Mouse (Mus musculus) intestine, embryonic 16.5 days (tissue): Measurements from ENCODE around the gene Cfap54. TPM values are rescaled to one million over a fixed set of nuclear protein-coding genes. Genes with fewer than 3 reads are reported as not detected.

Source experiments
- ATAC-seq: fragments of 200-750 bp; cut with Nextera tagmentation; 2 replicates; pipeline ENCODE4 v1.8.0; 2017; ENCODE audit warnings: moderate TSS enrichment, moderate library complexity
- H3K27ac ChIP-seq: fragments of 300-500 bp; sonication (generic); 2 replicates; pipeline ENCODE4 v1.5.1; 2014; ENCODE audit warnings: mild to moderate bottlenecking, low read length
- H3K27me3 ChIP-seq: fragments of 300-500 bp; sonication (generic); replicated peaks from 2 replicates; pipeline ENCODE4 v1.6.1; 2014; ENCODE audit warnings: low read length, control low read depth, mixed read lengths; ENCODE audit not compliant: control insufficient read depth, insufficient read depth
- H3K36me3 ChIP-seq: fragments of 300-500 bp; sonication (generic); 2 replicates; pipeline ENCODE4 v1.6.1; 2014; ENCODE audit warnings: low read length, control low read depth; ENCODE audit not compliant: control insufficient read depth, insufficient read depth
- H3K4me1 ChIP-seq: fragments of 300-500 bp; sonication (generic); 2 replicates; pipeline ENCODE4 v1.6.1; 2014; ENCODE audit warnings: low read length, control low read depth, mixed read lengths; ENCODE audit not compliant: control insufficient read depth, insufficient read depth
- H3K4me2 ChIP-seq: fragments of 300-500 bp; sonication (generic); 2 replicates; pipeline ENCODE4 v1.6.1; 2014; ENCODE audit warnings: low read depth, low read length, control low read depth
- H3K4me3 ChIP-seq: fragments of 300-500 bp; sonication (generic); 2 replicates; pipeline ENCODE4 v1.5.1; 2014; ENCODE audit warnings: mild to moderate bottlenecking, low read length
- H3K9ac ChIP-seq: fragments of 300-500 bp; sonication (generic); 2 replicates; pipeline ENCODE4 v1.6.1; 2014; ENCODE audit warnings: low read depth, low read length
- H3K9me3 ChIP-seq: fragments of 300-500 bp; sonication (generic); 2 replicates; pipeline ENCODE4 v1.6.1; 2016; ENCODE audit warnings: low read length, control low read depth; ENCODE audit not compliant: control insufficient read depth
- WGBS: fragments of 180-500 bp; shearing (Covaris S2); extraction: QIAGEN DNeasy Blood & Tissue Kit; methylation state at CpG from one replicate; pipeline ENCODE4 v1.1.7; 2014; 5-methylcytosine and 5-hydroxymethylcytosine counted together
- polyA plus RNA-seq: library from polyadenylated mRNA; unstranded; fragments of >200 nt; fragmentation: Nextera tagmentation; extraction: Ambion mirVana; gene quantifications from 2 replicates; pipeline ENCODE4 v1.2.1, GENCODE M21; 2015

Cfap54 gene
- polyA plus RNA-seq, 1 experiment from 2014 or later = 0.09 TPM

- Histone ChIP-seq H3K4me2 (no peak overlapping the region), H3K9ac (no peak overlapping the region), H3K27me3 (no peaks in the 10 kb centered on the region), H3K9me3 (no peaks in the 10 kb centered on the region), H3K36me3 (no peaks in the 10 kb centered on the region), H3K27ac (no peak overlapping the region), H3K4me3 (no peak overlapping the region), H3K4me1 (peaks cover 3% of the 10 kb centered on the region; the same call in 1 of the 2 replicates)
- ATAC-seq = no peak
- WGBS = 66% methylated on average over 9 of the region's 9 CpGs
Measured at GRCm38 (mm10) chr10:93070121-93070898, 11.1 kb downstream of the Cfap54 start.

GRCm38 (mm10) chr10:93069721-93070120 is 11.7 kb downstream of the Cfap54 start:
- no peak overlapping the region for H3K4me2 ChIP-seq
- no peak overlapping the region for H3K4me3 ChIP-seq
- 72% methylated on average over 6 of the region's 6 CpGs for WGBS
- no peak for ATAC-seq
- no peak overlapping the region for H3K9ac ChIP-seq
- no peaks in the 10 kb centered on the region for H3K9me3 ChIP-seq
- peaks cover 3% of the 10 kb centered on the region; the same call in 1 of the 2 replicates for H3K4me1 ChIP-seq
- H3K27ac ChIP-seq = no peak overlapping the region
- no peaks in the 10 kb centered on the region for H3K27me3 ChIP-seq
- H3K36me3 ChIP-seq = no peaks in the 10 kb centered on the region

- Histone ChIP-seq H3K9me3 (no peaks in the 10 kb centered on the region), H3K4me3 (no peak overlapping the region), H3K27ac (0 out of 2 replicates have a peak overlapping the region, but pooled peaks have one; percentile 7), H3K4me1 (peaks cover 3% of the 10 kb centered on the region; the same call in 1 of the 2 replicates), H3K4me2 (no peak overlapping the region), H3K36me3 (no peaks in the 10 kb centered on the region), H3K9ac (no peak overlapping the region), H3K27me3 (no peaks in the 10 kb centered on the region)
- 75% methylated on average over 6 of the region's 6 CpGs for WGBS
- ATAC-seq = peak; percentile 79
Measured at GRCm38 (mm10) chr10:93069041-93069679, 12.3 kb downstream of the Cfap54 start.

GRCm38 (mm10) chr10:93064973-93065372 is 16.4 kb downstream of the Cfap54 start:
- WGBS = 86% methylated on average over 10 of the region's 10 CpGs
- H3K4me3 ChIP-seq = no peak overlapping the region
- no peak for ATAC-seq
- H3K4me1 ChIP-seq = peaks cover 3% of the 10 kb centered on the region; the same call in 1 of the 2 replicates
- H3K9me3 ChIP-seq = no peaks in the 10 kb centered on the region
- no peak overlapping the region for H3K4me2 ChIP-seq
- H3K27ac ChIP-seq = no peak overlapping the region
- no peaks in the 10 kb centered on the region for H3K27me3 ChIP-seq
- no peaks in the 10 kb centered on the region for H3K36me3 ChIP-seq
- H3K9ac ChIP-seq = no peak overlapping the region

- H3K27ac ChIP-seq = no peak overlapping the region
- no peak overlapping the region for H3K9ac ChIP-seq
- ATAC-seq = peak; percentile 76
- no peaks in the 10 kb centered on the region for H3K9me3 ChIP-seq
- 39% methylated on average over 3 of the region's 3 CpGs for WGBS
- H3K36me3 ChIP-seq = no peaks in the 10 kb centered on the region
- H3K4me1 ChIP-seq = no peaks in the 10 kb centered on the region
- H3K4me2 ChIP-seq = no peak overlapping the region
- no peaks in the 10 kb centered on the region for H3K27me3 ChIP-seq
- H3K4me3 ChIP-seq = no peak overlapping the region
Measured at GRCm38 (mm10) chr10:93063576-93063975, 17.8 kb downstream of the Cfap54 start.

GRCm38 (mm10) chr10:93062395-93062794 is 19.0 kb downstream of the Cfap54 start:
- no peak for ATAC-seq
- WGBS = 81% methylated on average over 4 of the region's 4 CpGs
- no peaks in the 10 kb centered on the region for H3K4me1 ChIP-seq
- H3K4me2 ChIP-seq = no peak overlapping the region
- H3K27ac ChIP-seq = no peak overlapping the region
- H3K27me3 ChIP-seq = no peaks in the 10 kb centered on the region
- H3K4me3 ChIP-seq = no peak overlapping the region
- no peaks in the 10 kb centered on the region for H3K9me3 ChIP-seq
- no peaks in the 10 kb centered on the region for H3K36me3 ChIP-seq
- H3K9ac ChIP-seq = no peak overlapping the region

- WGBS = 81% methylated on average over 6 of the region's 6 CpGs
- ATAC-seq = no peak
- Histone ChIP-seq H3K4me2 (no peak overlapping the region), H3K27me3 (no peaks in the 10 kb centered on the region), H3K4me1 (no peaks in the 10 kb centered on the region), H3K4me3 (no peak overlapping the region), H3K36me3 (no peaks in the 10 kb centered on the region), H3K27ac (no peak overlapping the region), H3K9ac (no peak overlapping the region), H3K9me3 (no peaks in the 10 kb centered on the region)
Measured at GRCm38 (mm10) chr10:93053867-93054266, 27.6 kb downstream of the Cfap54 start.

- no peaks in the 10 kb centered on the region for H3K9me3 ChIP-seq
- WGBS = 72% methylated on average over 4 of the region's 4 CpGs
Measured at GRCm38 (mm10) chr10:93053315-93053714, 28.1 kb downstream of the Cfap54 start.

GRCm38 (mm10) chr10:93051016-93051726 is 30.2 kb downstream of the Cfap54 start:
- peak; percentile 60; the same call in 1 of the 2 replicates for ATAC-seq
- Histone ChIP-seq H3K27me3 (0 out of 2 replicates have a peak, but pooled peaks cover under 1% of the 10 kb centered on the region), H3K9me3 (no peaks in the 10 kb centered on the region), H3K4me1 (no peaks in the 10 kb centered on the region), H3K36me3 (no peaks in the 10 kb centered on the region), H3K9ac (0 out of 2 replicates have a peak overlapping the region, but pooled peaks have one; percentile 25), H3K27ac (no peak overlapping the region), H3K4me3 (0 out of 2 replicates have a peak overlapping the region, but pooled peaks have one; percentile 4), H3K4me2 (peak overlapping the region; percentile 53)
- WGBS = 36% methylated on average over 13 of the region's 13 CpGs

More at GRCm38 (mm10) chr10:93053315-93053714, 28.1 kb downstream of the Cfap54 start:
- Histone ChIP-seq H3K4me2 (no peak overlapping the region), H3K36me3 (no peaks in the 10 kb centered on the region), H3K4me3 (no peak overlapping the region), H3K9ac (no peak overlapping the region), H3K27me3 (no peaks in the 10 kb centered on the region), H3K4me1 (no peaks in the 10 kb centered on the region), H3K27ac (no peak overlapping the region)
- no peak for ATAC-seq
